Mouse (Mus musculus) CH12.LX (cell line): ENCODE results near the gene Cyp2e1.

Experiments used
- EP300 ChIP-seq: IDR thresholded peaks from 2 replicates; pipeline ENCODE4 v1.6.1; 2011; ENCODE audit warnings: low read length, improper control_type of control experiment
- JUND ChIP-seq: conservative IDR thresholded peaks from 2 replicates; pipeline ENCODE4 v1.6.1; 2011; ENCODE audit warnings: low read depth, low read length, improper control_type of control experiment
- MAX ChIP-seq: IDR thresholded peaks from 2 replicates; pipeline ENCODE4 v1.6.1; 2011; ENCODE audit warnings: low read length, improper control_type of control experiment

GRCm38 (mm10) chr7:140733162-140733561 is 30.4 kb upstream of the Cyp2e1 start:
- TF ChIP-seq JUND = no peak
- no peak for TF ChIP-seq MAX
- TF ChIP-seq EP300 = no peak
